Mouse (Mus musculus): ENCODE data around the gene Gm4131. TPM values are rescaled to one million over a fixed set of nuclear protein-coding genes. Genes with fewer than 3 reads are reported as not detected.

Gm4131 gene
- polyA plus RNA-seq, 1 experiment from 2014 or later, result not detected

GRCm38 (mm10) chr14:62580945-62581344 is 14.2 kb upstream of the Gm4131 start:
- WGBS, result 88% methylated on average over 3 of the region's 3 CpGs
- no peak for ATAC-seq (ENCODE audit: insufficient number of reproducible peaks, insufficient read depth, low FRiP score, low read depth)
- H3K4me1 ChIP-seq (ENCODE audit: control insufficient read depth, insufficient read depth, low read length), result no peaks in the 10 kb centered on the region
- no peak overlapping the region for H3K4me3 ChIP-seq (ENCODE audit: low read depth, low read length)
- no peaks in the 10 kb centered on the region for H3K9me3 ChIP-seq (ENCODE audit: control insufficient read depth, low read depth, low read length)
- no peak overlapping the region for H3K27ac ChIP-seq (ENCODE audit: low read length)
- H3K9ac ChIP-seq (replicated peaks; ENCODE audit: low read depth, low read length), result no peak overlapping the region
- H3K4me2 ChIP-seq (replicated peaks; ENCODE audit: low read depth, low read length), result no peak overlapping the region
- H3K36me3 ChIP-seq (ENCODE audit: control insufficient read depth, insufficient read depth, low read length), result no peaks in the 10 kb centered on the region
- no peaks in the 10 kb centered on the region for H3K27me3 ChIP-seq (ENCODE audit: control insufficient read depth, insufficient read depth, low read length)

DNA sequence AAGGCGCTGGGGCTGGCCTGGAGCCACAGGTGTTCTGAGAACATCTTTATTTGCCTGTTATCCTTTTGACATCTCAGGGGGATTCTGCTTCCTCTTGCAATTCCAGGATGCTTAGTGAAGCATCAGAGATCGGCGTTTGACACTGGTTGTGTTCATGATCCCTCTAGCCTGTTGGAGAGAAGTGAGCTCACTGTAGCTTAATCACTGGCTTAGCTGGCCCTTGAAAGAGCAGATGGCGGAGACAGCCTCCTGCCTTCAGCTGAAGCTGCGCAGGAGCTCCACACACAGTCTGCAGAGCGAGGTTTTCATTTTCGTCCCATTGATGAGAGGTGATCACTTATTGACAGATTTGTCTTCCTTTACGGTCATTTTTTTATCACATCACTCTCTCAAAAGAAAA is 9.1 kb upstream of the Gm4131 start:
- Histone ChIP-seq H3K27ac (ENCODE audit: low read length) (no peak overlapping the region), H3K27me3 (ENCODE audit: control insufficient read depth, insufficient read depth, low read length) (no peaks in the 10 kb centered on the region), H3K36me3 (ENCODE audit: control insufficient read depth, insufficient read depth, low read length) (no peaks in the 10 kb centered on the region), H3K9me3 (ENCODE audit: control insufficient read depth, low read depth, low read length) (no peaks in the 10 kb centered on the region), H3K4me2 (replicated peaks; ENCODE audit: low read depth, low read length) (no peak overlapping the region), H3K4me3 (ENCODE audit: low read depth, low read length) (no peak overlapping the region), H3K4me1 (ENCODE audit: control insufficient read depth, insufficient read depth, low read length) (no peaks in the 10 kb centered on the region), H3K9ac (replicated peaks; ENCODE audit: low read depth, low read length) (no peak overlapping the region)
- no peak for ATAC-seq (ENCODE audit: insufficient number of reproducible peaks, insufficient read depth, low FRiP score, low read depth)
- 66% methylated on average over 8 of the region's 8 CpGs for WGBS

DNA sequence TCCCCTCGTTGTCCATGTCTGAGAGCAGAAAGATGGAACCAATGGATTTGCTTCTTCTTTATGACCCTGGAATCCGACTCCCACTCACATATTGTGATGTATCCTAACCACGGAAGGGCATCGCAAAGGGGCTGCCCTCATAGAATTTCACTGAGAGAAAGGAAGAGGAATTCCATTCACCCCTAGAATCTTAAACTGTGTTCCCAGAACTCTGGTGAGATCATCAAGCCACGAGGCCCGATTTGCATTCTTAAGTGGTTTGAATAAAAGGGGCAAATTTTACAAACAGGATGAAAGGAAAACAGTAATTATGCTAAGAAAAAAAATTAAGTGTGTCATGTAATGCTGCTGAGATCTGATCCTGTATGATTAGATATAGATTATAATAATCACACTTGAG is 8.2 kb upstream of the Gm4131 start:
- Histone ChIP-seq H3K9me3 (ENCODE audit: control insufficient read depth, low read depth, low read length) (no peaks in the 10 kb centered on the region), H3K27ac (ENCODE audit: low read length) (no peak overlapping the region), H3K4me3 (ENCODE audit: low read depth, low read length) (no peak overlapping the region), H3K9ac (replicated peaks; ENCODE audit: low read depth, low read length) (no peak overlapping the region), H3K27me3 (ENCODE audit: control insufficient read depth, insufficient read depth, low read length) (no peaks in the 10 kb centered on the region), H3K36me3 (ENCODE audit: control insufficient read depth, insufficient read depth, low read length) (no peaks in the 10 kb centered on the region), H3K4me1 (ENCODE audit: control insufficient read depth, insufficient read depth, low read length) (0 out of 2 replicates have a peak, but pooled peaks cover 5% of the 10 kb centered on the region), H3K4me2 (replicated peaks; ENCODE audit: low read depth, low read length) (no peak overlapping the region)
- no peak for ATAC-seq (ENCODE audit: insufficient number of reproducible peaks, insufficient read depth, low FRiP score, low read depth)
- WGBS, result 62% methylated on average over 6 of the region's 6 CpGs

- Histone ChIP-seq H3K9me3 (ENCODE audit: control insufficient read depth, low read depth, low read length) (no peaks in the 10 kb centered on the region), H3K4me3 (ENCODE audit: low read depth, low read length) (no peak overlapping the region), H3K4me2 (replicated peaks; ENCODE audit: low read depth, low read length) (no peak overlapping the region), H3K9ac (replicated peaks; ENCODE audit: low read depth, low read length) (no peak overlapping the region), H3K36me3 (ENCODE audit: control insufficient read depth, insufficient read depth, low read length) (no peaks in the 10 kb centered on the region), H3K27me3 (ENCODE audit: control insufficient read depth, insufficient read depth, low read length) (no peaks in the 10 kb centered on the region), H3K4me1 (ENCODE audit: control insufficient read depth, insufficient read depth, low read length) (0 out of 2 replicates have a peak, but pooled peaks cover 9% of the 10 kb centered on the region), H3K27ac (ENCODE audit: low read length) (no peak overlapping the region)
- WGBS, result 0% methylated on average over 2 of the region's 3 CpGs
- peak; percentile 46; the same call in 1 of the 2 replicates for ATAC-seq (ENCODE audit: insufficient number of reproducible peaks, insufficient read depth, low FRiP score, low read depth)
These were observed 6.7 kb upstream of the Gm4131 start for GRCm38 (mm10) chr14:62573454-62573853.

GRCm38 (mm10) chr14:62570299-62570698 is 3.6 kb upstream of the Gm4131 start:
- peak; percentile 33; the same call in 1 of the 2 replicates for ATAC-seq (ENCODE audit: insufficient number of reproducible peaks, insufficient read depth, low FRiP score, low read depth)
- 12% methylated on average over 4 of the region's 4 CpGs for WGBS
- H3K9ac ChIP-seq (replicated peaks; ENCODE audit: low read depth, low read length), result no peak overlapping the region
- no peak overlapping the region for H3K4me3 ChIP-seq (ENCODE audit: low read depth, low read length)
- H3K4me2 ChIP-seq (replicated peaks; ENCODE audit: low read depth, low read length), result no peak overlapping the region
- no peaks in the 10 kb centered on the region for H3K36me3 ChIP-seq (ENCODE audit: control insufficient read depth, insufficient read depth, low read length)
- no peaks in the 10 kb centered on the region for H3K27me3 ChIP-seq (ENCODE audit: control insufficient read depth, insufficient read depth, low read length)
- no peaks in the 10 kb centered on the region for H3K9me3 ChIP-seq (ENCODE audit: control insufficient read depth, low read depth, low read length)
- 0 out of 2 replicates have a peak, but pooled peaks cover 9% of the 10 kb centered on the region for H3K4me1 ChIP-seq (ENCODE audit: control insufficient read depth, insufficient read depth, low read length)
- H3K27ac ChIP-seq (ENCODE audit: low read length), result no peak overlapping the region; the same call in 1 of the 2 replicates

DNA sequence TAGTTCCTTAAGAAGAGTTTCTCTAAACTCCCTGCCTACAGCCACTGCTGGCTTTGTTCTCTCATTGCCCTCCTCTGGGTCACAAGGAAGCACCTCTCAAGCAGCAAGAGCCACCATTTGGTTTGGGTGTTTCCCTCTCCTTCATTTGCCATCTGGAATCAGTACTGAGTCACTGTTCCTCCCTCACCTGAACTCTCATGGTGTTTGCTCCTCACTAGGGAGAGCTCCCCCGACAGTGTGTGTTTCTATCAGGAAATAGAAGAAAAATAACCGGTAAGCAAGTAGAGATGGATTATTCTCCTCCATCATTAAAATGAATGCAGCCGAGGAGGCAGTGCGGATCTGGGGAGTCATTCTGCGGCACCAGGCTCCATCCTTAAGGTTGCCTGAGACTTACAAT is 2.7 kb upstream of the Gm4131 start:
- Histone ChIP-seq H3K9me3 (ENCODE audit: control insufficient read depth, low read depth, low read length) (no peaks in the 10 kb centered on the region), H3K4me1 (ENCODE audit: control insufficient read depth, insufficient read depth, low read length) (0 out of 2 replicates have a peak, but pooled peaks cover 9% of the 10 kb centered on the region), H3K4me2 (replicated peaks; ENCODE audit: low read depth, low read length) (no peak overlapping the region), H3K27ac (ENCODE audit: low read length) (no peak overlapping the region; the same call in 1 of the 2 replicates), H3K4me3 (ENCODE audit: low read depth, low read length) (no peak overlapping the region), H3K36me3 (ENCODE audit: control insufficient read depth, insufficient read depth, low read length) (no peaks in the 10 kb centered on the region), H3K27me3 (ENCODE audit: control insufficient read depth, insufficient read depth, low read length) (no peaks in the 10 kb centered on the region), H3K9ac (replicated peaks; ENCODE audit: low read depth, low read length) (no peak overlapping the region)
- no peak for ATAC-seq (ENCODE audit: insufficient number of reproducible peaks, insufficient read depth, low FRiP score, low read depth)
- WGBS, result 75% methylated on average over 5 of the region's 5 CpGs

GRCm38 (mm10) chr14:62563679-62564078 is 3.0 kb downstream of the Gm4131 start:
- ATAC-seq (ENCODE audit: insufficient number of reproducible peaks, insufficient read depth, low FRiP score, low read depth), result no peak
- Histone ChIP-seq H3K9me3 (ENCODE audit: control insufficient read depth, low read depth, low read length) (no peaks in the 10 kb centered on the region), H3K36me3 (ENCODE audit: control insufficient read depth, insufficient read depth, low read length) (no peaks in the 10 kb centered on the region), H3K4me1 (ENCODE audit: control insufficient read depth, insufficient read depth, low read length) (0 out of 2 replicates have a peak, but pooled peaks cover 2% of the 10 kb centered on the region), H3K4me2 (replicated peaks; ENCODE audit: low read depth, low read length) (no peak overlapping the region), H3K27me3 (ENCODE audit: control insufficient read depth, insufficient read depth, low read length) (no peaks in the 10 kb centered on the region), H3K9ac (replicated peaks; ENCODE audit: low read depth, low read length) (no peak overlapping the region), H3K27ac (ENCODE audit: low read length) (no peak overlapping the region), H3K4me3 (ENCODE audit: low read depth, low read length) (no peak overlapping the region)
- WGBS, result 73% methylated on average over 7 of the region's 7 CpGs

GRCm38 (mm10) chr14:62561875-62562748 is 4.6 kb downstream of the Gm4131 start:
- no peaks in the 10 kb centered on the region for H3K36me3 ChIP-seq (ENCODE audit: control insufficient read depth, insufficient read depth, low read length)
- WGBS, result 52% methylated on average over 17 of the region's 17 CpGs
- 0 out of 2 replicates have a peak, but pooled peaks cover 2% of the 10 kb centered on the region for H3K4me1 ChIP-seq (ENCODE audit: control insufficient read depth, insufficient read depth, low read length)
- no peak overlapping the region for H3K9ac ChIP-seq (replicated peaks; ENCODE audit: low read depth, low read length)
- H3K4me2 ChIP-seq (replicated peaks; ENCODE audit: low read depth, low read length), result no peak overlapping the region
- no peak overlapping the region for H3K27ac ChIP-seq (ENCODE audit: low read length)
- no peaks in the 10 kb centered on the region for H3K27me3 ChIP-seq (ENCODE audit: control insufficient read depth, insufficient read depth, low read length)
- no peak overlapping the region for H3K4me3 ChIP-seq (ENCODE audit: low read depth, low read length)
- H3K9me3 ChIP-seq (ENCODE audit: control insufficient read depth, low read depth, low read length), result no peaks in the 10 kb centered on the region
- no peak for ATAC-seq (ENCODE audit: insufficient number of reproducible peaks, insufficient read depth, low FRiP score, low read depth)
